In genomic region chr2:145591881-145592280, GRCm38 (mm10) we compare ENCODE assay signal across 22 mouse cellular contexts.
"Had no signal": no experiment of that assay in that cellular context is flagged by ENCODE, and none has a peak within 500 bp of the region (broad histone marks: within the 10 kb centered on the region; RNA-seq: fewer than 3 reads in every experiment).

No protein-coding gene starts in this region.

- H3K9me3 ChIP-seq: heart, embryonic 10.5 days; heart, embryonic 12.5 days; hindbrain, embryonic 13.5 days; hindbrain, embryonic 15.5 days; limb, embryonic 10.5 days; limb, embryonic 12.5 days; liver, embryonic 13.5 days; liver, embryonic 15.5 days had no signal

- ATAC-seq: forebrain, postnatal 0 days; hindbrain, postnatal 0 days; intestine, embryonic 16.5 days; liver, postnatal 0 days had no signal

- DNase-seq: forebrain, postnatal 0 days; gastrocnemius, postnatal 14 days; gastrocnemius, postnatal 36 days; heart, adult 18-20 months; heart, postnatal 10 days; liver; liver, embryonic 13.5 days; liver, postnatal 0 days; lung, adult 2 months had no signal

- H3K9ac ChIP-seq: forebrain, postnatal 0 days; heart, embryonic 12.5 days; hindbrain, embryonic 13.5 days; hindbrain, embryonic 15.5 days; limb, embryonic 12.5 days; liver, embryonic 13.5 days; liver, embryonic 15.5 days; liver, postnatal 0 days had no signal

- H3K4me1 ChIP-seq: heart, embryonic 12.5 days; hindbrain, embryonic 13.5 days; hindbrain, embryonic 15.5 days; limb, embryonic 10.5 days; limb, embryonic 12.5 days; liver, embryonic 13.5 days; liver, embryonic 15.5 days had no signal

- H3K4me3 ChIP-seq: heart, embryonic 10.5 days; heart, embryonic 12.5 days; hindbrain, embryonic 13.5 days; hindbrain, embryonic 15.5 days; layer of hippocampus, adult 2 months; left cerebral cortex, adult 2 months; limb, embryonic 10.5 days; limb, embryonic 12.5 days; liver, embryonic 13.5 days; liver, embryonic 15.5 days had no signal

- H3K4me2 ChIP-seq: heart, embryonic 12.5 days; hindbrain, embryonic 13.5 days; hindbrain, embryonic 15.5 days; limb, embryonic 12.5 days; liver, embryonic 11.5 days; liver, embryonic 13.5 days; liver, embryonic 15.5 days had no signal

- H3K27me3 ChIP-seq: heart, embryonic 12.5 days; hindbrain, embryonic 13.5 days; hindbrain, embryonic 15.5 days; limb, embryonic 12.5 days; liver, embryonic 13.5 days; liver, embryonic 15.5 days had no signal

- H3K36me3 ChIP-seq: heart, embryonic 10.5 days; heart, embryonic 12.5 days; hindbrain, embryonic 13.5 days; hindbrain, embryonic 15.5 days; limb, embryonic 10.5 days; limb, embryonic 12.5 days; liver, embryonic 13.5 days; liver, embryonic 15.5 days had no signal

- H3K27ac ChIP-seq: heart, embryonic 10.5 days; hindbrain, embryonic 13.5 days; hindbrain, embryonic 15.5 days; hindbrain, postnatal 0 days; kidney, postnatal 0 days; layer of hippocampus, adult 2 months; left cerebral cortex, adult 2 months; limb, embryonic 10.5 days; limb, embryonic 12.5 days; liver, embryonic 13.5 days; liver, embryonic 15.5 days had no signal
